Mouse (Mus musculus) lung, postnatal 0 days (tissue): ENCODE results near the gene Zfp330. TPM values are rescaled to one million over a fixed set of nuclear protein-coding genes. Genes with fewer than 3 reads are reported as not detected.
A peak's percentile ranks its signal among the peaks of the same experiment; 100 is the strongest.

Experiments
- ATAC-seq: fragments of 200-750 bp; cut with Nextera tagmentation; 2 replicates; pipeline ENCODE4 v1.8.0; 2017; ENCODE audit warnings: moderate library complexity
- DNase-seq: peaks from one replicate; pipeline ENCODE4 v3.0.0-alpha.2; 2016; ENCODE audit warnings: low spot score
- H3K27ac ChIP-seq: fragments of 300-500 bp; sonication (generic); 2 replicates; pipeline ENCODE4 v1.5.1; 2014; ENCODE audit warnings: antibody characterized with exemption, mild to moderate bottlenecking, low read length, mixed read lengths
- H3K27me3 ChIP-seq: fragments of 300-500 bp; sonication (generic); replicated peaks from 2 replicates; pipeline ENCODE4 v1.6.1; 2014; ENCODE audit warnings: low read length, mixed read lengths; ENCODE audit not compliant: insufficient read depth
- H3K36me3 ChIP-seq: fragments of 300-500 bp; sonication (generic); 2 replicates; pipeline ENCODE4 v1.6.1; 2014; ENCODE audit warnings: low read length, mixed read lengths; ENCODE audit not compliant: insufficient read depth
- H3K4me1 ChIP-seq: fragments of 300-500 bp; sonication (generic); 2 replicates; pipeline ENCODE4 v1.6.1; 2014; ENCODE audit warnings: antibody characterized with exemption, low read depth, low read length, mixed read lengths; ENCODE audit not compliant: insufficient read depth
- H3K4me2 ChIP-seq: fragments of 300-500 bp; sonication (generic); replicated peaks from 2 replicates; pipeline ENCODE4 v1.6.1; 2014; ENCODE audit warnings: low read depth, mild to moderate bottlenecking, low read length, moderate library complexity, mixed read lengths
- H3K4me3 ChIP-seq: fragments of 300-500 bp; sonication (generic); 2 replicates; pipeline ENCODE4 v1.5.1; 2014; ENCODE audit warnings: low read depth, low read length
- H3K9ac ChIP-seq: fragments of 300-500 bp; sonication (generic); replicated peaks from 2 replicates; pipeline ENCODE4 v1.6.1; 2014; ENCODE audit warnings: low read depth, mild to moderate bottlenecking
- H3K9me3 ChIP-seq: fragments of 300-500 bp; sonication (generic); 2 replicates; pipeline ENCODE4 v1.6.1; 2016; ENCODE audit warnings: low read length, mixed read lengths
- CTCF ChIP-seq: IDR thresholded peaks from 2 replicates; pipeline ENCODE4 v1.5.1; 2016; ENCODE audit warnings: antibody characterized with exemption, mild to moderate bottlenecking
- EP300 ChIP-seq: IDR thresholded peaks from 2 replicates; pipeline ENCODE4 v1.6.1; 2016; ENCODE audit warnings: antibody characterized with exemption, mild to moderate bottlenecking, control low read depth
- WGBS: fragments of 180-500 bp; shearing (Covaris S2); extraction: QIAGEN DNeasy Blood & Tissue Kit; methylation state at CpG from one replicate; pipeline ENCODE4 v1.1.7; 2014; 5-methylcytosine and 5-hydroxymethylcytosine counted together
- polyA plus RNA-seq: library from polyadenylated mRNA; unstranded; fragments of >200 nt; fragmentation: Nextera tagmentation; extraction: Ambion mirVana; gene quantifications from 2 replicates; pipeline ENCODE4 v1.2.1, GENCODE M21; 2015

Gene Zfp330
- polyA plus RNA-seq: 39.4 and 40.5 TPM in 2 replicates

GRCm38 (mm10) chr8:82774093-82774422 lies at the start of gene Zfp330:
Gene Zfp330 (minus strand): TSS chr8:82774160.
- TF ChIP-seq EP300 (peak; percentile 39; the same call in 1 of the 2 replicates), CTCF (no peak)
- Histone ChIP-seq H3K27ac (peak within 1 kb of the TSS; percentile 92), H3K9ac (peak within 1 kb of the TSS; percentile 94), H3K27me3 (no peaks in the 10 kb centered on the region), H3K4me3 (peak within 1 kb of the TSS; percentile 90), H3K4me1 (peaks cover 5% of the 10 kb centered on the region; the same call in 1 of the 2 replicates), H3K4me2 (peak within 1 kb of the TSS; percentile 82), H3K36me3 (peaks cover 4% of the 10 kb centered on the region; the same call in 1 of the 2 replicates), H3K9me3 (no peaks in the 10 kb centered on the region)
- WGBS: under 1% methylated on average over 16 of the region's 16 CpGs
- DNase-seq: peak; percentile 97
- ATAC-seq: peak; percentile 100

DNA sequence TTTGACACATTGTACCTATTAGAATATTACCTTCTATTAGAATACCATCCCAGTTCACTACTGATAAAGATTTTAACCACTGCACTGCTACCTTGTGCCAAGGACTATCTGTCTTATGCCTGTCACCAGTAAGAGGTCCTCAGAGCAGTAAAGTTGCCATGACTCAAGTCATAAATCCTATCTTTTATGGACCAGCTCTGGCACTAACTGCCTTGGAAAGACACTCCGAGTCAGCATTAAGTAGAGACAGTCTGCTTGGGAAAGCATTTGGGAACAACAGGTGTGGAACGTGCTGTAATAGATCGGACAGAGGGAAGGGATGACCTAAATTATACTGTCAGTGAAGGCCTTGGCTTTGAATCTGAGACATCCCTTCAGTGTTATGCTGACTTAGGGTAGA lies 4.0 kb upstream of the Zfp330 start:
- Histone ChIP-seq H3K9ac (no peak overlapping the region), H3K4me1 (peaks cover 4% of the 10 kb centered on the region; the same call in 1 of the 2 replicates), H3K36me3 (no peaks in the 10 kb centered on the region), H3K4me2 (no peak overlapping the region), H3K27ac (no peak overlapping the region), H3K4me3 (no peak overlapping the region), H3K27me3 (no peaks in the 10 kb centered on the region), H3K9me3 (no peaks in the 10 kb centered on the region)
- DNase-seq: no peak
- WGBS: 80% methylated on average over 3 of the region's 3 CpGs
- no peak for TF ChIP-seq CTCF
- no peak for TF ChIP-seq EP300
- ATAC-seq: no peak

GRCm38 (mm10) chr8:82777406-82777805 lies 3.4 kb upstream of the Zfp330 start:
- Histone ChIP-seq H3K4me3 (no peak overlapping the region), H3K36me3 (no peaks in the 10 kb centered on the region), H3K27me3 (no peaks in the 10 kb centered on the region), H3K4me1 (peaks cover 5% of the 10 kb centered on the region; the same call in 1 of the 2 replicates), H3K4me2 (no peak overlapping the region), H3K9me3 (no peaks in the 10 kb centered on the region), H3K9ac (no peak overlapping the region), H3K27ac (no peak overlapping the region)
- no peak for ATAC-seq
- 78% methylated on average over 3 of the region's 3 CpGs for WGBS
- DNase-seq: no peak
- TF ChIP-seq CTCF (no peak), EP300 (no peak)

DNA sequence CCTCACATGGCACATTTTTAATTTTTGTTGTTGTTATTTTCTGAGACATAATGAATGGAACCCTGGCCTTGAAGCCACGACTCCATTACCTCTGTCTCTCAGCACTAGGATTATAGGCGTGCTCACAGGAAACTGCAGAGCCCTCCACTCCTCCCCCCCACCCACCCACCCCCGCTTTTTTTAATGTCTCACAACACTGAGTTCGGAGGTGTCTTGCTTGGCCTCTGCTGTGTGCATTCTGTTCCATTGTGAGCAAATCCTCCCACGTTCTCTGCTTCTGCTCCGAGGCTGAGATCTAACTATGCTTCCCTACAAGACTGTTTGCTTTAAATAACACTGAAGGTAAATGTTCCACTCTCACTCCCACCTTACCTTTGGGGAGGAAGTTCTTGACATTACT lies 522 bp upstream of the Zfp330 start:
- Histone ChIP-seq H3K4me3 (peak overlapping the region; percentile 90), H3K4me1 (peaks cover 5% of the 10 kb centered on the region; the same call in 1 of the 2 replicates), H3K27ac (peak overlapping the region; percentile 92), H3K9ac (peak overlapping the region; percentile 94; the same call in 1 of the 2 replicates), H3K9me3 (no peaks in the 10 kb centered on the region), H3K27me3 (no peaks in the 10 kb centered on the region), H3K36me3 (peaks cover 4% of the 10 kb centered on the region; the same call in 1 of the 2 replicates), H3K4me2 (peak overlapping the region; percentile 82)
- DNase-seq (no peak), ATAC-seq (peak; percentile 47)
- TF ChIP-seq CTCF (no peak), EP300 (no peak)
- WGBS: 35% methylated on average over 5 of the region's 6 CpGs

DNA sequence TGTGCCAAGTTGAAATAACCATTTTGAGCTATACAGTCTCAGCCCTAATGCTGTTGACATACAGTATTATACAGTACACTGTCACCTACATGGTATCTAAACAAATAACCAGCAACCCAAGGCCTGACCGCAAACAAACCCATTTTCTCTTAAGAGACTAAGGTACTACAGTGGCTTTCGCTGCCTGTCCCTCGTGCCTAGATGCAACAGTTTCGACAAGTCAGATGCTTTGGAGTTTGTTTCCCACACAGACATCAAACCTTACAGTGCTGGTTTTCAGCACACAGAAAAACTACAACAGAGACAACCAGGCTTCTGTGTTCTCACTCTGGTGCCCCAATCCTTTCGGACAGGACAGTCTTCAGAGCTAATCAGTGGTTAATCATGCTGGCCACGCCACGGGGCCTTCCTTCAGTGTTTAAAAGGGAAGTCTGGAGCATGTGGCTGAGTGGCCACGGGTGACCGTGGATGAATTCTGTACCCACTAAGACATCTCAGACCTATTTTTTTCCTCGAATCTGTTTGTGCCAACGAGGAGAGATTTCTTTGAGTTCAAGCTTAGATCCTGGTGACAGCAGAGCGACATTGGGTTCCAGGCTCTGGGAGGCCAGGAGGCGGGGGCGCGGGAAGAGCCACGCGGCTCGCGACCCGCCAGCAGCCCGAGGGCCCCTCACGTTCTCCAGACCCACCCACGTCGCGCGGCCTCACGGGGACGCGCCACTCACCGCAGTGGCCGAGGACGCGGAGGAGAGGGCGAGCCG lies 448 bp downstream of the Zfp330 start:
- H3K27me3 ChIP-seq: no peaks in the 10 kb centered on the region
- peak overlapping the region; percentile 90 for H3K4me3 ChIP-seq
- TF ChIP-seq EP300: no peak
- TF ChIP-seq CTCF: no peak
- no peaks in the 10 kb centered on the region for H3K9me3 ChIP-seq
- ATAC-seq (peak; percentile 42), DNase-seq (no peak)
- peak overlapping the region; percentile 82 for H3K4me2 ChIP-seq
- 3% methylated on average over 35 of the region's 35 CpGs for WGBS
- peak overlapping the region; percentile 92 for H3K27ac ChIP-seq
- H3K36me3 ChIP-seq: peaks cover 8% of the 10 kb centered on the region; the same call in 1 of the 2 replicates
- H3K4me1 ChIP-seq: peaks cover 5% of the 10 kb centered on the region; the same call in 1 of the 2 replicates
- H3K9ac ChIP-seq: peak overlapping the region; percentile 94

DNA sequence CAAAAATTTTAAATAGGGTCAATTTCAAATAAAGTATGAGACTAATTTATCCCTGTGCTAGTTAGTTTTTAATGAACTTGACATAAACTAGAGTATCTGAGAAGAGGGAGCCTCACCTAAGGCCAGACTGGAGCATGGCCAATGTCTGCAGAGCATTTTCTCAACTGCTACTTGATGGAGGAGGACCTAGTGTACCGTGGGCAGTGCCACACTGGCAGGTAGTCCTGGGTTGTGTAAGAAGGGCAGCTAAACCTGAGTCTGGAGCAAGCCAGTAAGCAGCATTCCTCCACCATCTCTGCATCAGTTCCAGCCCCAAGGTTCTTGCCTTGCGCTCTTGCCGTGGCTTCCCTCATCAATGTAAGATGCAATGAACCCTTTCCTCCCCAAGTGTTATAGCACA lies 3.1 kb downstream of the Zfp330 start:
- Histone ChIP-seq H3K4me1 (peaks cover 5% of the 10 kb centered on the region; the same call in 1 of the 2 replicates), H3K4me3 (no peak overlapping the region), H3K9ac (no peak overlapping the region), H3K27me3 (no peaks in the 10 kb centered on the region), H3K9me3 (no peaks in the 10 kb centered on the region), H3K36me3 (peaks cover 27% of the 10 kb centered on the region), H3K4me2 (no peak overlapping the region), H3K27ac (no peak overlapping the region)
- 80% methylated on average over 3 of the region's 3 CpGs for WGBS
- DNase-seq: no peak
- TF ChIP-seq EP300: no peak
- TF ChIP-seq CTCF: no peak
- no peak for ATAC-seq
